Mouse (Mus musculus): ENCODE data around the gene H2-M2. TPM values are rescaled to one million over a fixed set of nuclear protein-coding genes. Genes with fewer than 3 reads are reported as not detected.
"Not testable (repeated sequence)": the region's sequence is repeated elsewhere in the genome, so short reads cannot be mapped to it uniquely, and the experiment has no call there.

H2-M2 gene
- total RNA-seq (2021): 1 to 10 TPM; 1.6 to 9.0 TPM
- long read RNA-seq, experiment 1, transcript H2-M2-202 (5 exons, 1,298 nt): major isoform, 7 of 8 reads
- long read RNA-seq, experiment 1, partial matches to known transcripts: 1 of 8 reads
- long read RNA-seq, experiment 1, other reads (novel, unspliced or antisense): 0 of 8 reads
- long read RNA-seq, experiment 2: 0 reads

- DNase-seq (ENCODE audit: low spot score in 2 of 2): no peak
These were observed at the start of gene H2-M2 for GRCm38 (mm10) chr17:37483452-37483851. Gene H2-M2 (minus strand): TSS chr17:37483552.

DNA sequence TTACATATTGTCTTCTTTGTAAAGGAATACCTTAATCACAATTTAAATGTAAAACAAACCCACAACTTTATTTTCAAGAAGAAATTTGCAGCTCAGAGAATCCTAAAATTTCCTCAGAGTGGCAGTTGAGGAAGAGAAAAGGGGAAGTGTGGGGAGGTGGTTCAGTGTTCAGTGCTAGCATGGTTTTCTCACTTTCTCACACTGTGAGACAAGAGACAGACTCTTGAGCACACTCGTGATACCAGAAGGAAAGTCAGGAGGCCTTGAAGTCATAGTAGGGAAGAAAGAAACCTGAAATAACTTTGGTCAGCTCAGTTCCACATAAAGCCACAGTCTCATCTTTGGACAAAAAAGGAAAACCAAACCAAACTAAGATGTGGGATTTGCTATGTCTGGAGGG lies 42.1 kb upstream of the H2-M2 start:
- DNase-seq (ENCODE audit: low spot score in 2 of 2): not testable (repeated sequence)

- DNase-seq (ENCODE audit: low spot score in 2 of 2): not testable (repeated sequence)
These were observed 41.3 kb upstream of the H2-M2 start for GRCm38 (mm10) chr17:37524612-37525011.

GRCm38 (mm10) chr17:37507730-37508129 lies 24.4 kb upstream of the H2-M2 start, which contains the start of gene Olfr111:
Gene Olfr111 (plus strand): TSS chr17:37508030.
- no peak for DNase-seq (ENCODE audit: low spot score in 2 of 2)

DNA sequence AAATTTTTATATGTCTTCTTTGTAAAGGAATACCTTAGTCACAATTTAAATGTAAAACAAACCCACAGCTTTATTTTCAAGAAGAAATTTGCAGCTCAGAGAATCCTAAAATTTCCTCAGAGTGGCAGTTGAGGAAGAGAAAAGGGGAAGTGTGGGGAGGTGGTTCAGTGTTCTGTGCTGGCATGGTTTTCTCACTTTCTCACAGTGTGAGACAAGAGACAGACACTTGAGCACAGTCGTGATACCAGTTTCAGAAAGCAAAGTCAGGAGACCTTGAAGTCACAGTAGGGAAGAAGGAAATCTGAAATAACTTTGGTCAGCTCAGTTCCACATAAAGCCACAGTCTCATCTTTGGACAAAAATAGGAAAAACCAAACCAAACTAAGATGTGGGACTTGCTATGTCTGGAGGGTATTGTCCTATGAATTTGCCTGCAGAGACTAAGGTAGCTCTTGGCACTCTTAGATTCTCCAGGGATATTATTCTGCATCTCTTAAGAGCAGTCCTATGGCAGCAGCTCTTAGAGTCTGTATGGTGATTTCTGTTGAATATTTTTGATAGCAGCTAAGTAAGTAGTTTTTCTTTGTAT lies 8.7 kb upstream of the H2-M2 start, which contains the start of gene Olfr110:
TSS of gene Olfr110 (plus strand) at position 539 of the 589 bp plus-strand sequence.
- DNase-seq (ENCODE audit: low spot score in 2 of 2): no peak

- DNase-seq (ENCODE audit: low spot score in 2 of 2): no peak
These were observed 24.7 kb downstream of the H2-M2 start, which contains the start of gene Olfr109 for GRCm38 (mm10) chr17:37458616-37459015. Gene Olfr109 (plus strand): TSS chr17:37458916.

DNA sequence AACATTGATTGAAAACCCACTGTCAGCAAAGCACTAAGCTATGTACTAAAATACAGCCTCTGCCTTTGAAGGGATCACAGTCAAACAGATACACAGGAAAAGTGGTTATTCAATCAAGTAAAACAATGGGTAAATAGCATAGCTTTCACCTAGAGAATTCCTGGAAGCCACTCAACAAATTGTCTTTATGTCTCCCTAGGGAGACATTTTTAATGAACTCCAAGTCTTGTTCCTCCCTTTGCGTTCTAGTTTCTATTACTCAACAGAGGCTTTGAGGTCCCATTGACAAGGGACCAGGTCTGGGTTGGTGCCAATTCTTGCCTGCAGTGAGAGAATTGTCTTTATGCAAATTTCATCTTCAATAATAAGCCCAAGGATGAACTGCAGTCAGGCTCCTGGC lies 38.2 kb downstream of the H2-M2 start, which contains the start of gene Olfr108:
TSS of gene Olfr108 (plus strand) at position 301 of the 400 bp plus-strand sequence.
- DNase-seq (ENCODE audit: low spot score in 2 of 2): no peak

Other genes with a start within 250 kb of the H2-M2 start
- not detected for gene Olfr97, start 246.2 kb downstream of the H2-M2 start, total RNA-seq (2021)
- gene Olfr98, start 219.8 kb downstream of the H2-M2 start, total RNA-seq (2021): not detected
- gene H2-M3, start 213.3 kb downstream of the H2-M2 start, total RNA-seq (2021): 1 to 10 TPM; 5.1 to 8.1 TPM
- not detected for gene Olfr99, start 200.1 kb downstream of the H2-M2 start, total RNA-seq (2021)
- gene Olfr101, start 179.2 kb downstream of the H2-M2 start, total RNA-seq (2021): not detected
- not detected for gene Olfr102, start 166.5 kb downstream of the H2-M2 start, total RNA-seq (2021)
- gene Olfr103, start 143.9 kb downstream of the H2-M2 start, total RNA-seq (2021): not detected
- not detected for gene Olfr104-ps, start 124.0 kb downstream of the H2-M2 start, total RNA-seq (2021)
- gene Olfr105-ps, start 104.5 kb downstream of the H2-M2 start, total RNA-seq (2021): not detected
- gene Olfr106-ps, start 93.2 kb downstream of the H2-M2 start, total RNA-seq (2021): not detected
- not detected for gene Olfr107, start 84.3 kb downstream of the H2-M2 start, total RNA-seq (2021)
- gene Olfr108, start 38.1 kb downstream of the H2-M2 start, total RNA-seq (2021): not detected
- gene Olfr109, start 24.6 kb downstream of the H2-M2 start, total RNA-seq (2021): not detected
- not detected for gene Olfr110, start 8.9 kb upstream of the H2-M2 start, total RNA-seq (2021)
- under 1 TPM; 0.30 to 0.58 TPM for gene Olfr111, start 24.5 kb upstream of the H2-M2 start, total RNA-seq (2021)
- gene Olfr112, start 85.9 kb upstream of the H2-M2 start, total RNA-seq (2021): not detected
- gene Olfr113, start 94.1 kb upstream of the H2-M2 start, total RNA-seq (2021): not detected
- not detected for gene Olfr114, start 109.2 kb upstream of the H2-M2 start, total RNA-seq (2021)
- not detected for gene Olfr115, start 143.6 kb upstream of the H2-M2 start, total RNA-seq (2021)
- gene Olfr116, start 143.6 kb upstream of the H2-M2 start, total RNA-seq (2021): not detected
- not detected for gene Olfr117, start 180.2 kb upstream of the H2-M2 start, total RNA-seq (2021)
- not detected for gene Olfr118, start 183.4 kb upstream of the H2-M2 start, total RNA-seq (2021)
- gene Olfr119, start 213.0 kb upstream of the H2-M2 start, total RNA-seq (2021): not detected
- gene Olfr120, start 238.3 kb upstream of the H2-M2 start, total RNA-seq (2021): not detected

All from adrenal gland, adult 18-20 months (tissue).